Mouse (Mus musculus): ENCODE data around the gene Thbs2.

DNA sequence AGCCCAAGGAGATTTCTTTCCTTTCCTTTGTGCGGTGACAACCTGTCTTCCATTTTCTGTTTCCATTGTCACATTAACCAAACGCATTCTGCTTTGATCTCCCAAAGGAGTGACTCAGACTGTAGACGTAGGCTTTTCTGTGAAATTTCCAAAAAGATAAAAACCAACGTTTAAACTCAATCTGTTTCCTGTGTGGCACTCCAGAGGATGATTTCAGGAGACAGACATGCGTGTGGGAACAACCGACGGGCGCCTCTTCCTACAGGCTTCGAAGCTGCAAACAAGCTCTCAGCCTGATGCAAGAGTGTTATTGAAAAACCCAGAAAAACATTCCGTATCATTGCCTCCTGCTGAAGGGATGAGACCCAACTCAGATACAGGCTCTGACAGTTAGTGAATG, 39.9 kb upstream of the Thbs2 start:
- TF ChIP-seq CTCF (IDR thresholded peaks at IDR 0.05; ENCODE audit: low read depth, low read length), result no peak
- no peak for TF ChIP-seq POLR2A (IDR thresholded peaks at IDR 0.05; ENCODE audit: extremely low read depth, insufficient read depth, low read length)

Data from liver, adult 2 months (tissue).